Mouse (Mus musculus) midbrain, postnatal 0 days (tissue): ENCODE data around the gene Bcas1. TPM values are rescaled to one million over a fixed set of nuclear protein-coding genes. Genes with fewer than 3 reads are reported as not detected.

Experiments
- ATAC-seq: fragments of 200-750 bp; cut with Nextera tagmentation; 2 replicates; pipeline ENCODE4 v1.8.0; 2017; ENCODE audit warnings: moderate number of reproducible peaks, mild to moderate bottlenecking, moderate TSS enrichment, moderate library complexity; ENCODE audit not compliant: low FRiP score
- DNase-seq: peaks from one replicate; pipeline ENCODE4 v3.0.0-alpha.2; 2015; ENCODE audit warnings: low spot score
- H3K27ac ChIP-seq: fragments of 300-500 bp; sonication (generic); 2 replicates; pipeline ENCODE4 v1.5.1; 2014; ENCODE audit warnings: low read depth, mild to moderate bottlenecking, low read length, mixed read lengths
- H3K27me3 ChIP-seq: fragments of 300-500 bp; sonication (generic); 2 replicates; pipeline ENCODE4 v1.6.1; 2014; ENCODE audit warnings: low read length, control low read depth, mixed read lengths; ENCODE audit not compliant: insufficient read depth
- H3K36me3 ChIP-seq: fragments of 300-500 bp; sonication (generic); 2 replicates; pipeline ENCODE4 v1.6.1; 2014; ENCODE audit warnings: low read length, control low read depth, mixed read lengths; ENCODE audit not compliant: insufficient read depth
- H3K4me1 ChIP-seq: fragments of 300-500 bp; sonication (generic); 2 replicates; pipeline ENCODE4 v1.6.1; 2014; ENCODE audit warnings: mild to moderate bottlenecking, control low read depth, antibody characterized with exemption, low read length, mixed read lengths; ENCODE audit not compliant: insufficient read depth
- H3K4me2 ChIP-seq: fragments of 300-500 bp; sonication (generic); 2 replicates; pipeline ENCODE4 v1.6.1; 2014; ENCODE audit warnings: low read depth, mild to moderate bottlenecking, low read length, mixed read lengths; ENCODE audit not compliant: poor library complexity, severe bottlenecking
- H3K4me3 ChIP-seq: fragments of 300-500 bp; sonication (generic); 2 replicates; pipeline ENCODE4 v1.5.1; 2014; ENCODE audit warnings: low read depth, mild to moderate bottlenecking, low read length, moderate library complexity
- H3K9ac ChIP-seq: fragments of 300-500 bp; sonication (generic); replicated peaks from 2 replicates; pipeline ENCODE4 v1.6.1; 2014; ENCODE audit warnings: mild to moderate bottlenecking, low read length, moderate library complexity, mixed read lengths; ENCODE audit not compliant: poor library complexity, severe bottlenecking
- H3K9me3 ChIP-seq: fragments of 300-500 bp; sonication (generic); 2 replicates; pipeline ENCODE4 v1.6.1; 2016; ENCODE audit warnings: low read length, control low read depth
- CTCF ChIP-seq: IDR thresholded peaks from 2 replicates; pipeline ENCODE4 v1.5.1; 2016; ENCODE audit warnings: antibody characterized with exemption, mild to moderate bottlenecking
- WGBS: fragments of 180-500 bp; shearing (Covaris S2); extraction: QIAGEN DNeasy Blood & Tissue Kit; methylation state at CpG from one replicate; pipeline ENCODE4 v1.1.7; 2014; 5-methylcytosine and 5-hydroxymethylcytosine counted together
- polyA plus RNA-seq: library from polyadenylated mRNA; unstranded; fragments of >200 nt; fragmentation: Nextera tagmentation; extraction: Ambion mirVana; gene quantifications from 2 replicates; pipeline ENCODE4 v1.2.1, GENCODE M21; 2015
- total RNA-seq: library from RNA; depleted of rRNA; stranded (reverse); fragments of >200 nt; gene quantifications from 2 replicates; pipeline ENCODE4 v1.2.3, GENCODE M21; 2014; rRNA removed

Gene Bcas1
- total RNA-seq = 9.4 and 9.6 TPM in 2 replicates
- polyA plus RNA-seq = 7.5 and 8.5 TPM in 2 replicates

DNA sequence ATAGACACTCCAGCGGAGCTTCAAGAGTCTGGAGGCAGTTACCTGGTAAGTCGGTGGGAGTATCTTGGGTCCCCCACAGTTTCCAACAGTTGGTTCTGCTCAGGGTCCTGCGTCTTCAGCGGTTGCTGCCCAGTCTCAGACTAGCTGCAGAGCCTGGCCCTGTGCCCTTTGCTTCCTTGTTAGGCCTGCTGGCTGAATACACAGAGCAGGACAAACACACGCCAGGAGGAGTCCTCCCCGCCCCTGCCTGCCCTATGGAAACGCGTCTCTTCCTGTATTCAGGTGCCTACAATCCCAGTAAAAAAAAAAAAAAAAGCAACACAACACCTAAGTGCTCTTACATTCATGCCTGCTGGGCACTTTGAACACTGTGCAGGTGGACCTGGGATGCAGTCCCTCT, at the start of gene Bcas1:
TSS of gene Bcas1 (minus strand) at position 142 of the 400 bp plus-strand sequence.
- Histone ChIP-seq H3K4me1 (no peaks in the 10 kb centered on the region), H3K27me3 (no peaks in the 10 kb centered on the region), H3K9me3 (no peaks in the 10 kb centered on the region), H3K27ac (no peak within 1 kb of the TSS), H3K4me3 (no peak within 1 kb of the TSS), H3K36me3 (no peaks in the 10 kb centered on the region), H3K9ac (no peak within 1 kb of the TSS), H3K4me2 (no peak within 1 kb of the TSS)
- ATAC-seq (no peak), DNase-seq (no peak)
- TF ChIP-seq CTCF = no peak
- WGBS = 81% methylated on average over 8 of the region's 8 CpGs

DNA sequence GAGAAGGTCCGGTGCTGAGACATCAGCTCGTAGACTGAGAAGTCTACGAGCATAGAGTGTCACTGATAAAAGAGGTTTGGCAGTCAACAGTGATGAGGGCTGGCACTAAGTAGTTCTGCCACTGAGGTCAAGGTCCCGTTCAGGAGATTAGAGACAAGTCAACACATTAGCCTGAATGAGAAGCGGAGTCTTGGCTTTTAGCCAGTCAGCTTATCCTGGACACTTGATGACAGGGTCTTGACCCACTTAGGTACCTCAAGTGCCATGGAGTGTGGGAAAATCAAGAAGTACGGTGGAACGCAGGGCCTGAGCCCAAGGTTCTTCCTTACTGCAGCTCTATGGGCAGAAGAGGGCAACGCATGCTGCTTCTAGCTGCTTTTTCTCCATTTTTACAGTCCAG, 49.0 kb upstream of the Bcas1 start:
- no peak overlapping the region for H3K4me2 ChIP-seq
- no peak for TF ChIP-seq CTCF
- H3K9ac ChIP-seq = no peak overlapping the region
- no peaks in the 10 kb centered on the region for H3K4me1 ChIP-seq
- no peaks in the 10 kb centered on the region for H3K36me3 ChIP-seq
- H3K27ac ChIP-seq = no peak overlapping the region
- DNase-seq (no peak), ATAC-seq (no peak)
- no peaks in the 10 kb centered on the region for H3K9me3 ChIP-seq
- no peaks in the 10 kb centered on the region for H3K27me3 ChIP-seq
- 85% methylated on average over 8 of the region's 8 CpGs for WGBS
- no peak overlapping the region for H3K4me3 ChIP-seq

- WGBS = 88% methylated on average over 11 of the region's 11 CpGs
Observed at GRCm38 (mm10) chr2:170476215-170476614, 48.6 kb upstream of the Bcas1 start.

GRCm38 (mm10) chr2:170475164-170475563, 47.5 kb upstream of the Bcas1 start:
- no peaks in the 10 kb centered on the region for H3K36me3 ChIP-seq
- no peak overlapping the region for H3K9ac ChIP-seq
- no peaks in the 10 kb centered on the region for H3K4me1 ChIP-seq
- no peak overlapping the region for H3K4me2 ChIP-seq
- no peak for ATAC-seq
- no peak for DNase-seq
- no peak for TF ChIP-seq CTCF
- H3K4me3 ChIP-seq = no peak overlapping the region
- no peak overlapping the region for H3K27ac ChIP-seq
- no peaks in the 10 kb centered on the region for H3K27me3 ChIP-seq
- 75% methylated on average over 3 of the region's 3 CpGs for WGBS
- no peaks in the 10 kb centered on the region for H3K9me3 ChIP-seq

More at GRCm38 (mm10) chr2:170476215-170476614, 48.6 kb upstream of the Bcas1 start:
- no peak overlapping the region for H3K4me3 ChIP-seq
- no peaks in the 10 kb centered on the region for H3K4me1 ChIP-seq
- H3K9me3 ChIP-seq = no peaks in the 10 kb centered on the region
- DNase-seq = no peak
- no peak overlapping the region for H3K4me2 ChIP-seq
- no peak overlapping the region for H3K27ac ChIP-seq
- no peak for ATAC-seq
- no peak overlapping the region for H3K9ac ChIP-seq
- no peaks in the 10 kb centered on the region for H3K36me3 ChIP-seq
- peak; percentile 24; the same call in 1 of the 2 replicates for TF ChIP-seq CTCF
- H3K27me3 ChIP-seq = no peaks in the 10 kb centered on the region

- Histone ChIP-seq H3K36me3 (no peaks in the 10 kb centered on the region), H3K4me2 (no peak overlapping the region), H3K27me3 (no peaks in the 10 kb centered on the region), H3K4me1 (no peaks in the 10 kb centered on the region; the same call in 1 of the 2 replicates), H3K4me3 (no peak overlapping the region), H3K9me3 (no peaks in the 10 kb centered on the region), H3K27ac (no peak overlapping the region), H3K9ac (no peak overlapping the region)
- no peak for DNase-seq
- WGBS = 91% methylated on average over 5 of the region's 5 CpGs
- ATAC-seq = no peak
- no peak for TF ChIP-seq CTCF
Observed at GRCm38 (mm10) chr2:170474125-170474524, 46.5 kb upstream of the Bcas1 start.

GRCm38 (mm10) chr2:170470591-170470990, 42.9 kb upstream of the Bcas1 start:
- Histone ChIP-seq H3K4me3 (no peak overlapping the region), H3K27ac (no peak overlapping the region), H3K4me1 (no peaks in the 10 kb centered on the region; the same call in 1 of the 2 replicates), H3K9me3 (no peaks in the 10 kb centered on the region), H3K36me3 (no peaks in the 10 kb centered on the region), H3K4me2 (no peak overlapping the region), H3K9ac (no peak overlapping the region), H3K27me3 (no peaks in the 10 kb centered on the region)
- TF ChIP-seq CTCF = no peak
- DNase-seq (peak; percentile 40), ATAC-seq (0 out of 2 replicates have a peak, but pooled peaks have one; percentile 34)
- 68% methylated on average over 5 of the region's 5 CpGs for WGBS
